Mouse (Mus musculus) lung, postnatal 0 days (tissue): Measurements from ENCODE around the gene Optn. TPM values are rescaled to one million over a fixed set of nuclear protein-coding genes. Genes with fewer than 3 reads are reported as not detected.

Source experiments
- ATAC-seq: fragments of 200-750 bp; cut with Nextera tagmentation; 2 replicates; pipeline ENCODE4 v1.8.0; 2017; ENCODE audit warnings: moderate library complexity
- DNase-seq: peaks from one replicate; pipeline ENCODE4 v3.0.0-alpha.2; 2016; ENCODE audit warnings: low spot score
- H3K27ac ChIP-seq: fragments of 300-500 bp; sonication (generic); 2 replicates; pipeline ENCODE4 v1.5.1; 2014; ENCODE audit warnings: antibody characterized with exemption, mild to moderate bottlenecking, low read length, mixed read lengths
- H3K27me3 ChIP-seq: fragments of 300-500 bp; sonication (generic); replicated peaks from 2 replicates; pipeline ENCODE4 v1.6.1; 2014; ENCODE audit warnings: low read length, mixed read lengths; ENCODE audit not compliant: insufficient read depth
- H3K36me3 ChIP-seq: fragments of 300-500 bp; sonication (generic); 2 replicates; pipeline ENCODE4 v1.6.1; 2014; ENCODE audit warnings: low read length, mixed read lengths; ENCODE audit not compliant: insufficient read depth
- H3K4me1 ChIP-seq: fragments of 300-500 bp; sonication (generic); 2 replicates; pipeline ENCODE4 v1.6.1; 2014; ENCODE audit warnings: antibody characterized with exemption, low read depth, low read length, mixed read lengths; ENCODE audit not compliant: insufficient read depth
- H3K4me2 ChIP-seq: fragments of 300-500 bp; sonication (generic); replicated peaks from 2 replicates; pipeline ENCODE4 v1.6.1; 2014; ENCODE audit warnings: low read depth, mild to moderate bottlenecking, low read length, moderate library complexity, mixed read lengths
- H3K4me3 ChIP-seq: fragments of 300-500 bp; sonication (generic); 2 replicates; pipeline ENCODE4 v1.5.1; 2014; ENCODE audit warnings: low read depth, low read length
- H3K9ac ChIP-seq: fragments of 300-500 bp; sonication (generic); replicated peaks from 2 replicates; pipeline ENCODE4 v1.6.1; 2014; ENCODE audit warnings: low read depth, mild to moderate bottlenecking
- H3K9me3 ChIP-seq: fragments of 300-500 bp; sonication (generic); 2 replicates; pipeline ENCODE4 v1.6.1; 2016; ENCODE audit warnings: low read length, mixed read lengths
- CTCF ChIP-seq: IDR thresholded peaks from 2 replicates; pipeline ENCODE4 v1.5.1; 2016; ENCODE audit warnings: antibody characterized with exemption, mild to moderate bottlenecking
- EP300 ChIP-seq: IDR thresholded peaks from 2 replicates; pipeline ENCODE4 v1.6.1; 2016; ENCODE audit warnings: antibody characterized with exemption, mild to moderate bottlenecking, control low read depth
- WGBS: fragments of 180-500 bp; shearing (Covaris S2); extraction: QIAGEN DNeasy Blood & Tissue Kit; methylation state at CpG from one replicate; pipeline ENCODE4 v1.1.7; 2014; 5-methylcytosine and 5-hydroxymethylcytosine counted together
- polyA plus RNA-seq: library from polyadenylated mRNA; unstranded; fragments of >200 nt; fragmentation: Nextera tagmentation; extraction: Ambion mirVana; gene quantifications from 2 replicates; pipeline ENCODE4 v1.2.1, GENCODE M21; 2015

The Optn gene
- polyA plus RNA-seq, 1 experiment from 2014 or later, result 23.0 TPM

DNA sequence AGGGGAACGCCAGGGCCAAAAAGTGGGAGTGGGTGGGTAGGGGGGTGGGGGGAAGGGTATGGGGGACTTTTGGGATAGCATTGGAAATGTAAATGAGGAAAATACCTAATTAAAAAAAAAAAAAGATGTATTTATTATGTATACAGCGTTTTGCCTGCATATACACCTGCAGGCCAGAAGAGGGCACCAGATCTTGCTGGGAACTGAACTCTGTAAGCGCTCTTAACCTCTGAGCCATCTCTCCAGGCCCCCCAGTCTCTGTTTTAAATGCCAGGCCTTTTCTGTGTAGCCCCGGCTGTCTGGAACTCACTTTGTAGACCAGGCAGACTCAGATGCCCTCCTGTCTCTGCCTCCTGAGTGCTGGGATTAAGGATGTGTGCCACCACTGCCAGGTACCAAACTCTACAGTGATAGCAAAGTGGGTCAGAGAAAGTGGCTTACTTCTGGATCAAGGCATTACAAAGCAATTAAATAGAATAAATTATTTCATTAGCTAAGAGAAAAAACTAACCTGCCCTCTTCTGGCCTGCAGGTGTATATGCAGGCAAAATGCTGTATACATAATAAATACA, 38.6 kb downstream of the Optn start:
- TF ChIP-seq CTCF, result peak; percentile 52
- no peak for TF ChIP-seq EP300
- H3K9ac ChIP-seq, result no peak overlapping the region
- no peak overlapping the region for H3K4me3 ChIP-seq
- no peaks in the 10 kb centered on the region for H3K36me3 ChIP-seq
- H3K4me2 ChIP-seq, result no peak overlapping the region
- 49% methylated on average over 3 of the region's 4 CpGs for WGBS
- ATAC-seq (no peak), DNase-seq (no peak)
- H3K4me1 ChIP-seq, result no peaks in the 10 kb centered on the region
- no peaks in the 10 kb centered on the region for H3K9me3 ChIP-seq
- H3K27me3 ChIP-seq, result no peaks in the 10 kb centered on the region
- no peak overlapping the region for H3K27ac ChIP-seq

DNA sequence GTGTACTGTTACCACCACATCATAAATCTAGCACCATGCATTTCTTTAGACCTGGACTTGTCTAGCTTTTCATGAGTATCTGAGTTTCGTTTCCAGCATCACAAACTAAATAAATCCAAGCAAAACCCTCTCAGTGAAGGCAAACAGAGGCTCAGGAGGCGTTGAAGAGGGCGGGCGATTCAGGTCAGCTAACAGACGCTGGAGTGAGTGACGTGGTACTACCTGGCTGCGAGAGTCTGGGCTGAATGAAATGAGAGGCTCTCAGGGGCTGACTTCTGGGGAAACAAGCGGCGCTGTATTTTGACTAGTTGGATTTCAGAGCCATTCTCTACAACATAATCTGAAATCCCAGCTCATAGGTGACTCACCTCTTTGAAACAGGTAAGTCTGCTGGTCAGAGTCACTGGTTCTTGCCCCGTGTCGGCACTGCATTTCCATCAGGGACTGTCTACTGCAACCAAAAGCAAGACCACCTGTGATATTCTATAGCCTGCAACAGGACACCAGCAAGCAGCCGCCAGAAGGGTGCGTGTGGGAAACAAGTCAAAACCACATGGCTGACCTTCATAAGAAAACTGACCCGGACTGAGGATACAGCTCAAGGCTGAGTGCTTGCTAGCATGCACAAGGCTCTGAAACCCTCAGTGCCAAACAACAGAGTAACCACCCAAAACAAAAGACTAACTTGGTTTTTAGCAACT, 40.0 kb downstream of the Optn start:
- no peak overlapping the region for H3K4me2 ChIP-seq
- TF ChIP-seq EP300 (no peak), CTCF (no peak)
- H3K9ac ChIP-seq, result no peak overlapping the region
- WGBS, result 50% methylated on average over 14 of the region's 14 CpGs
- H3K4me3 ChIP-seq, result no peak overlapping the region
- DNase-seq (peak; percentile 64), ATAC-seq (peak; percentile 87)
- no peaks in the 10 kb centered on the region for H3K36me3 ChIP-seq
- H3K9me3 ChIP-seq, result no peaks in the 10 kb centered on the region
- no peaks in the 10 kb centered on the region for H3K4me1 ChIP-seq
- no peak overlapping the region for H3K27ac ChIP-seq
- H3K27me3 ChIP-seq, result no peaks in the 10 kb centered on the region

DNA sequence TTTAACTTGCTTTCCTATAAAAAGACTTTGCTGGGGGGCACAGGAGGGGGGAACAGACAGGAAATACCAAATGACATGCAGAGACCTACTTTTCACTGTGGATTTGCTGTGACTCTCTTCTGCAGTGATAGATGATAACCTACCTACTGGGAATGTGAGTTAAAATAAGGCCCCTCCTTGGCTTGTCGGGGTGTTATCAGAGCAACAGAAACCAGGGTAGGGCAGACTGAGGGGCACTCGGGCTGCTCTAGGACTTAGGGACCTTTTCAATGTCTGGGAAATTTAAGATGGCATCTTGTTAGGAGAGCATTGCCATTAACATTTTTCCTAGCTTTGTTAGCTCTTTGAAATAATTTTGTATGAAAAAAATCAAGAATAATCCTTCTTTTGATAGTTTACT, 40.6 kb downstream of the Optn start:
- H3K9me3 ChIP-seq, result no peaks in the 10 kb centered on the region
- H3K27me3 ChIP-seq, result no peaks in the 10 kb centered on the region
- DNase-seq, result no peak
- no peak for ATAC-seq
- no peaks in the 10 kb centered on the region for H3K36me3 ChIP-seq
- H3K27ac ChIP-seq, result no peak overlapping the region
- no peaks in the 10 kb centered on the region for H3K4me1 ChIP-seq
- H3K4me3 ChIP-seq, result no peak overlapping the region
- WGBS, result 47% methylated on average over 2 of the region's 2 CpGs
- H3K9ac ChIP-seq, result no peak overlapping the region
- no peak for TF ChIP-seq CTCF
- TF ChIP-seq EP300, result no peak
- no peak overlapping the region for H3K4me2 ChIP-seq

GRCm38 (mm10) chr2:5019708-5020107, 44.1 kb downstream of the Optn start:
- 70% methylated on average over 1 of the region's 1 CpGs for WGBS
- H3K4me2 ChIP-seq, result no peak overlapping the region
- ATAC-seq, result no peak

DNA sequence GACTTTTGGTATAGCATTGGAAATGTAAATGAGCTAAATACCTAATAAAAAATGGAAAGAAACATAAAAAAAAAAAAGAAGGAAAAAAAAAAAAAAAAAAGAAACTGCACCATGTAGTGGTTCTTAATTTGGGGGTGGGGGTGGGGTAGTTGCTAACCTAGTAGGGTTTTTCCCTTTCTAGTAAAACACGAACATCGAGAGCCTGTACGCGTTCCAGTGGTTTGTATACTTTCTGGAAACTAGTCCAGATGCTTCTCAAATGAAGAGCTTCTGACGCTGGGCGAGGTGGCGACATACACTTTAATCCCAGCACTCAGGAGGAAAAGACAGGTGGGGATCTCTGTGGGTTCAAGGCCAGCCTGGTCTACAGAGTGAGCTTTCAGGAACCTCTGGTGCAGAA, 46.9 kb downstream of the Optn start:
- Histone ChIP-seq H3K27ac (no peak overlapping the region), H3K27me3 (no peaks in the 10 kb centered on the region), H3K4me3 (no peak overlapping the region), H3K9me3 (no peaks in the 10 kb centered on the region), H3K36me3 (no peaks in the 10 kb centered on the region), H3K9ac (no peak overlapping the region), H3K4me1 (0 out of 2 replicates have a peak, but pooled peaks cover 3% of the 10 kb centered on the region), H3K4me2 (no peak overlapping the region)
- 86% methylated on average over 7 of the region's 7 CpGs for WGBS
- DNase-seq, result no peak
- TF ChIP-seq CTCF (no peak), EP300 (no peak)
- no peak for ATAC-seq

More at GRCm38 (mm10) chr2:5019708-5020107, 44.1 kb downstream of the Optn start:
- no peak overlapping the region for H3K4me3 ChIP-seq
- H3K9me3 ChIP-seq, result no peaks in the 10 kb centered on the region
- no peak for TF ChIP-seq EP300
- no peak for TF ChIP-seq CTCF
- H3K27ac ChIP-seq, result no peak overlapping the region
- no peak for DNase-seq
- no peaks in the 10 kb centered on the region for H3K27me3 ChIP-seq
- H3K4me1 ChIP-seq, result no peaks in the 10 kb centered on the region
- H3K36me3 ChIP-seq, result no peaks in the 10 kb centered on the region
- H3K9ac ChIP-seq, result no peak overlapping the region

- Histone ChIP-seq H3K4me1 (0 out of 2 replicates have a peak, but pooled peaks cover 4% of the 10 kb centered on the region), H3K4me3 (no peak overlapping the region), H3K4me2 (no peak overlapping the region), H3K9ac (no peak overlapping the region), H3K27me3 (no peaks in the 10 kb centered on the region), H3K36me3 (no peaks in the 10 kb centered on the region), H3K9me3 (no peaks in the 10 kb centered on the region), H3K27ac (no peak overlapping the region)
- no peak for TF ChIP-seq EP300
- TF ChIP-seq CTCF, result no peak
- ATAC-seq (no peak), DNase-seq (no peak)
- 81% methylated on average over 6 of the region's 6 CpGs for WGBS
Observed at GRCm38 (mm10) chr2:5015527-5015926, 48.3 kb downstream of the Optn start.
